Mouse (Mus musculus) testis, adult 2 months (tissue): ENCODE measurements around the gene Hnrnpf.

Experiments
- CTCF ChIP-seq: fragments of 200-500 bp; IDR thresholded peaks from 2 replicates; pipeline ENCODE4 v1.5.1; 2012; ENCODE audit warnings: low read depth, mild to moderate bottlenecking, inconsistent platforms, low read length, moderate library complexity; ENCODE audit not compliant: control insufficient read depth, insufficient read depth, insufficient replicate concordance
- POLR2A ChIP-seq: fragments of 200-500 bp; IDR thresholded peaks from 2 replicates; pipeline ENCODE4 v1.6.1; 2012; ENCODE audit warnings: low read depth, mild to moderate bottlenecking, inconsistent platforms, low read length, moderate library complexity; ENCODE audit not compliant: control insufficient read depth

DNA sequence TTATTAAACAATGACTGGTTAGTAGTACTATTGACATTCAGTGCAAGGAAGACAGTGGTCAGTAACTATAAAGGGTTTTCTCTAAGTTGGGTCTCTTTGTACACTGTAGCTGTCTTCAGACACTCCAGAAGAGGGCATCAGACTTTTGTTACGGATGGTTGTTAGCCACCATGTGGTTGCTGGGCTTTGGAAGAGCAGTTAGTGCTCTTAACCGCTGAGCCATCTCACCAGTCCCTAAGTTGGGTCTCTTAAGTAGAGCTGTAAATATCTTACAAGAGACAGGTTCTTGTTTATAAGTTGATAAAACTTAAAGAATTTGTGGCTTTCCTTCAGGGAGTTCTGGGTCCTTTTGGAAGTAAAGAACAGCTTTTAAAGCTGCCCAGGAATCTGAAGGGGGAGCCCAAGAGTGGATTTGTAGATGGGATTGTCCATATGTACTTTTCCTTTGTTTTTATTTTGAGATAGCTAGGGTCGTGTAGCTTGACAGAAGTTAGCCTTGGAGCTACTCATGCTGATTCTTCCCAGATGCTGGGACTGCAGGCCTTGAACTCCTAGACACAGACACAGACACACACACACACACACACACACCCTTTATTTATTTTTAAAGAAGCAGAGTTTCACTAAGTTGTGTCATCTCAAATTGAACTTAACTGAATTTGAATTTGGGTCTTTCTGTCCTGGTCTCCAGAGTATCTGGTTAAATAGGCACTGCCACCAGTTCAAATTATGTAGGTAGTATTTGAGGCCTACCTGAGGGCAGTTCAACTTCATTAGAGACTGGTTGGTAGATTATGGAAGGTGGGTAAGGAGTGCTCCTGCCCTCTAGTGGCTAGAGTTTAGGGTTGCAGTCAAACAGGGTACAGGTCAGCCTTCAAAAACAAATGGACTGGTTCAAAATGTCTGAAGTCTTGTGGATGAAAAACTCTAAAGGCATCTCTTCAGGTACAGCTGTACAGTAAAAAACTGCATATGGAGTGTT lies 20.8 kb downstream of the Hnrnpf start:
- no peak for TF ChIP-seq POLR2A
- TF ChIP-seq CTCF, result no peak
